Mouse (Mus musculus): ENCODE results near the gene Fgf12.
A peak's percentile ranks its signal among the peaks of the same experiment; 100 is the strongest.

The Fgf12 gene

DNA sequence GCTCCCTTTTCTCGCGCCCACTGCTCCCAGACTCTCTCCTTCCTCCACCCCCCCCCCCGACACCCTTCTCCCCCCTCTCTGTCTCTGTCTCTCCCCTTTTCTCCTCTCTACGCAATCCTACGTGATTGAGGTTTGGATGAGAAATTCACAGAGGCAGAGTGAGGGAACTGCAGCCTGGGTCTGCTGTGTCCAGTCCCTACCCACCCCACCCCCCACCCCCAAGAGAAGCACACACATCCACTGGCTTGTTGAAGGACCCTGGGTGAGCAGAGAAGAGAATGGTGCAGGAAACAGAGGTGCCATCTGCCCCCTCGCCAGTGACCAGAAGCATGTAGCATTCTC lies 305.8 kb downstream of the Fgf12 start:
- no peak for DNase-seq

DNA sequence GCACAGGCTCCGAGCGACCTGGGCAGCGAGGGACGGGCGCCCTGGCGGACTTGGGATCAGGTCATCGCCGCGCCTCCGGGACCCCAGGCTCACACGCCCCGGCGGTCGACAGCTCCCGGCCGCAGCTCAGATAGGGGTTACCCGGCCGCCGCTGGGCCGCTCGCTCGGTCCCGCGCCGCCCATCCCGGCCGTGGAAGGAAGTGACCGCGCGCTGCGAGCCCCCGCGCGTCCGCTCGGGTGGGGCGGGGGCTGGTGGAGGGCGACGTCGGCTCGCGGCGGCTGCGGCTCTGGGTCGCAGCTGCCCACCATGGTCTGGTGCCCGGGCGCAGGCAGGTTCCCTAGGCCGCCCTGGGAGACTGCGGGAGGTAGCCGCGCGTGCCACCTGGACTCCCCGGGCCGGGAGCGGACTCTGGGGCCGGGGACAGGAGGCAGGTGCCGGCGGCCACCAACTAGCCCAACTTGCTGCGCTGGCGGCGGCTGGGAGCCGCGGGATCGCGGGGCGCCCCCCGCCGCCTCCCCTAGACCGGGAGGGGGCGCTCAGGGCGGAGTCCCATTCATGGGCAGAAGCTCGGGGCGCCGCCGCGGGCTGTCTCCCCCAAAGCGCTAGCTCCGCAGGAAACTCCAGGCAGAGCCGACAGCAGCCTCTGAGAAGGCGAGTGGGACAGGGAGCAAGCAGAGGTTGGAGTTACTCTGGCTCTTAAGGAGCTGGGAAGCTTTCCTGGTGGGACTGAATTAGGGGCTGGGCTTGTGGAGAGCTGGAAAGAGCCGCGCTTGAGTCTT lies 306.3 kb downstream of the Fgf12 start:
- DNase-seq = peak; percentile 66

DNA sequence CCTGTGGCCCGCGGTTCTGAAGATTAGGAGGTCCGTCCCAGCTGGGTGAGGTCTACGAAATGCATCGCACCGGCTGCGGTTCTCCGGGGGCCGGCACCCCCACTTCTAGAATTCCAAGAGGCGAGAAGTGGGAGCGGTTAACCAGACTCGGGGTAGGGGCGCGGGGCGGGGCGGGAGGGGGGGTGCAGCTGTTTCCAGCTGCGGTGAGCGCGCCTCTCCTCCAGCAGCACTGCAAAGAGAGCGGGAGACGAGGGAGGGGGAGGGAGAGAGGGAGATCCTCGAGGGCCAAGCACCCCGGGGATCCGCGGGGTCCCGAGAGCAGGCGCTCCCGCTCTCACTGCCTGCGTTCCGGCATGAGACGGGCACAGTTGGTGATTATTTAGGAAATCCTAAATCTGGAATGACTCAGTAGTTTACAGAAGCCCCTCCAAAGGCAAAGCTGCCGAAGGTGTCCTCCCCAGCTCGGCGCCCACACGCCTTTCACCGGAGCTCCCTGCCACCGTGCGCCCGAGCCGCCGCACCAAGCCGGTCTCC lies 307.0 kb downstream of the Fgf12 start:
- DNase-seq = peak; percentile 46

DNA sequence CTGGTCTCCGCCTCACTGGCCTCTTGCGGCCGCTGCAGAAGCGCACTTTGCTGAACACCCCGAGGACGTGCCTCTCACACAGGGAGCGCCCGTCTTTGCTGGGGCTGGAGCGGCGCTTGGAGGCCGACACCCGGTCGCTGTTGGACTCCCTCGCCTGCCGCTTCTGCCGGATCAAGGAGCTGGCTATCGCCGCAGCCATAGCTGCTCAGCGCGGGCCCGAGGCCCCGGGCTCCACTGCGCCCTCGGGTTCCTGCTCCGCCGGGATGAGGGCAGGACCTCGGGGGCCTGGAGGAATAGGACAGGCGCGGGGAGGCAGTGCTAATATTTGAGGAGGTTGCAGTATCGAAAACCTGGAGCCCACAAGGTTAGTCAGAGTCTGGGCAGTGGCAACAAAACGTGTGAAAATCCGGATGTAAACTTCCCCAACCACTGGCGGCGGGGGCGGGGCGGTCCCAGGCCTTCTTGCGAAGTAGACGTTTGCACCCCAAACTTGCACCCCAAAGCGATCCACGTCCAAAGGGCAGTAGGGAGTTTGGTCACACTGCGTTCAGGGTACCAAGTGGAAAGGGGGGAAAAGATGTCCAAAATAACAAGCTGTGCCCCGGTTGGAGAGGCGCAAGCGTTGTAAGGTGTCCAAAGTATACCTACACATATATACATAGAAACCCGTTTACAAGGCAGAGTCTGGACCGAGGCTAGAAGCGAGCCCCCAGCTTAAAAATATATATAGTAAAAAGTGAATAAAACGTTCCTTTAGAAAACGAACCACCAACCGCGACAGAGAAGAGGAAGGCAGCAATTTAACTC lies 307.7 kb downstream of the Fgf12 start:
- peak; percentile 35 for DNase-seq

DNA sequence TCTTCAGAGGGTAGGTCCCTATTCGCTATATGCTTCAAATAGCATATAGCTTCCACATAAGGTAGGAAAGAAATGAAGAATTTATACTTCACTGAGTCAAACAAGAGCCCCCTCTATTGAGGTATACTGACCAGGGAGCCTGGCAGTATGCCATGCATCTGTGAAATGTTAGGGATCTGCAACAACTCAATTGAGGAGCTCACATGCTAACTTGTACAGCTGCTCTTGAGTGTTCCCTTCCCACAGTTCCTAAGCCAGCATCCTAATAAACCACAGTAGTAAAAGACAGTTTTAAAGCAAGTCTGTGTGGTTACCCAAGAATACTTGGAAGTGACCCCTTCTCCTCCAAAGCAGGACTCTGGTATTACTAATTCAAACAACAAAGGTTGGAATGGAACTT lies 331.3 kb downstream of the Fgf12 start:
- DNase-seq = no peak

DNA sequence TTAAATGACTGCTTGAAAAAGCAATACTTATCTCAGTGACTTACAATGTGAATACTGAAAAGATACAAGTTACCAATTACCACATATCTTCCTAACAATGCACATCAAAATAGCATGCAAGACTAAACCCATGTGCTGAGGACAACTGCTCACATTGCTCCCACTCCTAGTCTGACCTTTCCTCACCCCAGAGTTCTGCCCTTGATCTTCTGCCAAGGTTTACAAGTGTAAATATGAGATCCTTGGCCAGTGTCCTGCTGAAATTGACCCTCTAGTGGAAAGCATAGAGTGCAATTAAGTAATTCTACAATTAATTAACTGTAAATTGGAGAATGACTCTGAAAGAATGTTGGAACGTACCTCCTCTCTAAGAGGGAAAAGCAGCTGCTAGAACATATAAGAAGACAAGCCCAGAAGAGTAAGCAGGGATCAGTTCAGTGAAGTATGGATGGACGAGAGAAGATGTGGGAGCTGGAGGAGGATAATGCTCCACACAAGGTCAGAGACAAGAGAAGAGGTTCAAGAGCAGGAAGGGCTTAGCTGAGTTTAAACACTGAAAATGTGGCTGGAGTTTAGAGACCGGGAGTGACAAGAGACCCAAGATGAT lies 333.1 kb downstream of the Fgf12 start:
- no peak for DNase-seq

DNA sequence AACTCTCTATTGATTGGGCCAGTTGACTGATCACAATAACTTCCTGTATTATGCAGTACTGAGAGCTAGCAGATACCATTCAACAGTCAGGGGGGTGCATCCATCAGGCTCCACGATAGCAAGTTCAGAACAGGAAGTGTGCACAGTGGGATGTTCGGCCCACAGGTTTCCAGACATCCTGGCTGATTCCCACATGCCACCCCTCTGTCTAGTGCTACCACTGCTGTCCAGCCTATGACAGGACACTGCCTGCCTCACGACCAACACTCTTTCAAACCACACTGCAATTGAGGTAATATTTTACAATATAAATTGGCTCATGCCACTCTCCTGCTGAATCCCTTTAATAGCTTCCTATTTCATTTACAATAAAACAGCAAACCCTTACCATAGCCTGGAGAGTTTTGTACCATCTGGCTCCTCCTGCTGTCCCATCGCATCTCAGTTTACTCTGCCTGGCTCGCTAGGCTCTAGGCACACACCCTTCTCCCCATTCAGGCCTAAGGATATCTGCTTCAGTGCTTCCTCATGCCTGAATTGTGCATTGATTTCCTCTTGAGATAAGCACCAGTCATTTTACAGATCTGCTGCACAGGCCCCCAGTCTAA lies 341.6 kb downstream of the Fgf12 start:
- DNase-seq = no peak

DNA sequence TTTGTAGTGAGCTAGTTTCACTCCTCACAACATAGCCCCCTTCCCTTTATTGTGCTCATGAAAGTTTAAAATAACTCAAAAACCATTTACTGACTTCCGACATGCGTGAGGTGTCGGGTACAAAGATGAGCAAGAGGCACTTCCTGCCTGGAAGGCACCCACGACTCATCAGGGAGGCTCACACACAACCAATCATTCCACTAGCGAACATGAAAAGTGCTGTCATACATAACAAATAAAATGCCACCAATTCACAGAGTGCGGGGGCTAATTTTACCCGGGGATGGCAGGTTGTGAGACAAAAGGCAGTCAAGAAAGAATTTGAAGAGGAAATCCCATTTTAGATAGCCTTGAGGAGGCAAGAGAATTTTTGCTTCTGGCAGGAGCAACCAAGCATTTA lies 344.6 kb downstream of the Fgf12 start:
- DNase-seq = no peak

DNA sequence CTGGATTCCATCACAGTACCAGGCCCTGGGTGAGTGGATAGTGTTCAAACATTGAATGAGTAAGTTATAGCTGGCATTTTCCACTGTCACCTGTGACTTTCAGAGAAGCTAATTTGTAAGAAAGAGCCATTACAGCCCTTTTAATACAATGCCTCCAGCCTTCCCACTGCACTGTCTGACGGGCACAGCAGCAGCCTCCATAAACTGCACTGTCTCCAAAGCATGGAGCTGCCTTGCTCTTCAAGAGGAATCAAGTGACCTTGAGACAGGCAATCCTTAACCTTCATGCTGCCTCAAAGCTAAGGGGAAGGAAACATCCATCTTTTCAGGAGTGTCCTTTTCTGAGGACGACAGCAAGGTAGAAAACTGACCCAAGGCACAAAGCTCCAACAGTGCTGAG lies 345.0 kb downstream of the Fgf12 start:
- no peak for DNase-seq

DNA sequence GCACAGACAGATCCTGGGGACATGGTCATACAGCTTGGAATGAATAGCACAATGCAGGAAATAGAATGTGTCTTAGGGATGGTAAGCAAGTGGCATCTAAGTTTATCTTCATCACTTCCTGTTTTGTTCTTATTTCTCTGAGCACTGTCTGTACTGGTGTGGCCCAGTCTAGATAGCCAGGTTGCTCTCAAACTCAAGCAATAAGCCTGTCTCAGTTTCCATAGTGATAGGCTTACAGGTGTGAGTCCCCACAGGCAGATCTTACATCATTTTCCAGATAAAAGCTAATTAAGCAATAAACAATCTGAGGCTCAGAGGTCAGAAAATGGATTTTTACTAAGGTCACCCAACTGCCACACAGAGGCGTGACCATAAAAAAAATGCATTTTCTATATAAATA lies 348.7 kb downstream of the Fgf12 start:
- DNase-seq = no peak

DNA sequence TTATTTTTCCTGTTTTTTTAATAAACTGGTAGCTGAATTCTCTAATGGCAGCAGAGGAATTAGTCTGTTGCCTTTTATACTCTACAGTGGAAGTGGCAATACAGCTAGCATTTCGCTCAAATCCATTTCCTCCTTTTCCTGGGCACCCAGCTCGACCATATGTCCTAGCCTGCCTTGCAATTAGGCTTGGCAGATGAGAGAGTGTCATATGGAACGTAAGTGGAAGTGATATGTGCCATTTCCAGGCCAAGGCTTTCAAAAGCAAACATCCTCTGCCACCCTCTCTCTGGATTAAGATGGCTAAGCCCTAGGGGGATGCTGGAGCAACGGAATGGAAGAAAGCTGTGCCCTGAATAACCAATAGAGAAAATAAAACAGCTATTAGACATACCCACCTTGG lies 350.2 kb downstream of the Fgf12 start:
- no peak for DNase-seq

DNA sequence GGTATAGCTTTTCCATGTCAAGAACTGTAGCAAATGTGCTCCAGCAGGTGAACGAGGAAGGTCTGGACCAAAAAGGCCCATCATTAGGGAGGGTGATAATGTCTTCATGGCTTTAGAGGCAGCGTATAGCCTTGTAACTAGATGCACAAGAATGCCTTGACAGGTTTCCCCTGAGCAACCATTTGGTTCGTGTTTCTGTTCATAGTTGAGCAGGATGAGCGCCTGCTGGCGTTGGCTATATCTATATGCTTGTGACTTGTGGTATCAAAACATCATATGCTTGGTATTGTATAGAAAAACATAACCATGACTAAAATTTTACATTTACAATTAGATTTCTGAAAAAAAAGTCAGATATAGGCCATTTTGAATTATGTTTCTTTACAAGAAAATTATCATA lies 361.6 kb downstream of the Fgf12 start:
- DNase-seq = no peak

DNA sequence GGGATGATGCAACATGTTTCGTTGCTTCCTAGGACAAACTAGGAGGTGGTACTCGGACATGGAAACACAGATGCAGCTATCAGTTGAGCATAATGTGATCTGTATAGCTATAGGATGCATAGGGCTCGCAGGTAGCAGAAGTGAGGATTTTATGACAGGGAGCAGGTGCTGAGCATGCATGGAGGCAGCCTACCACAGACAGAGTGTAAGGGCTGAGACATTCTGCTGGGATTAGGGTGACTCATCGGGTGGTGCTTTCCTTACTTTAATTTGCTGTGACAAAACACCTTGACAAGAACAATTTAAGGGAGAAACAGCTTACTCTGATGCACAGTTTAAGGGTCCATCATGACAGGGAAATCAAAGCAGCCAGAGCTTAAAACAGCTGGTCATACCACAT lies 363.8 kb downstream of the Fgf12 start:
- no peak for DNase-seq

DNA sequence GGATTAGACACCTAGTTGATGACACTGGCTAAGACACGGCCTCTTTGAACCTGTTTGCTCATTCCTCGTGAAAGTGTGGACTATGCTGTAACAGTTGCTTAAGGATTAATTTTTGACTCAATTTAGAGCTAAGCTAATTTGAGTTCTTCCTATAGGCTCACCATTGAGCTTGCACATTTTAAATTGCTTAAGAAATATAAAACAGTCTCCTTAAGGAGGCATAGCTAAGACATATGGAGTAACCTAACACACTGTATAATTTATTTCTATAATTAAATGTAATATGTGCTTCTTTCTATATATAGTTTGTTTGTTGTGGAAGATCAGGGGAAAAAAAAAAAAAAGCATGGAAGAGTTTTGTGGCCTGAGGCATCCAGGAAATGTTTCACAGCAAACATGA lies 378.1 kb downstream of the Fgf12 start:
- no peak for DNase-seq

DNA sequence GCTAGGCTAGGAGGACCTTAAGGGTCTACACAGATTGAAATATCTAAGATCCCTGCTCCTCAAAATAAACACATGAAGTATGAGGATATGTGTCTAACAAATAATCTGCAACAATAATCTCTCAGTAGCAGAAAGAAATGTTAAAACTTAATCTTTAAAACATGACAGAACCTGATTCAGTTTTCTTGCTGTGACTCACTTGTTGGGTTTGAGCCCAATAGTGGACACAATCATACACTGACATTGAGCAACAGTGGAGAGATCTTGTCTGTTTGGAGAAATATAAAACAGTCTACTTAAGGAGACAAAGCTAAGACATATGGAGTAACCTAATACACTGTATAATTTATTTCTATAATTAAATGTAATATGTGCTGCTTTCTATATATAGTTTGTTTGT lies 379.6 kb downstream of the Fgf12 start:
- DNase-seq = no peak

DNA sequence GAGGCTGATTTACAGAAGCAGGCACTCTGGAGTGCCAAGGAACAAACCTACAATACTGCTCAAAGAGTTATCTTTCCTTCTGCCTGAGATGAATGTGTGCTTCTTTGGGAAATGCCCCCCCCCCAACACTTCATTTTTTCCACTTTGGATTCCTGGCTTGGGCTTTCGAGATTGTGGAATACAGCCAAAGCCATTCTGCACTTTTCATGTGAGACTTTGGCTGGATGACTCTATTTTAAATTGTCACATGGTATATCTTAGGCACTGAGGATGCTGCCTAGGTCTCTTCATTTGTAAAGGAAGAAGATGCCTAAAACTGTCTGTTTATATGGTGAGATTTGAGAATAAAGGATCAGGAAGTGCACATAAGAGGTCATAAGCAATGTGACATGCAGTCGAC lies 402.2 kb downstream of the Fgf12 start:
- no peak for DNase-seq

DNA sequence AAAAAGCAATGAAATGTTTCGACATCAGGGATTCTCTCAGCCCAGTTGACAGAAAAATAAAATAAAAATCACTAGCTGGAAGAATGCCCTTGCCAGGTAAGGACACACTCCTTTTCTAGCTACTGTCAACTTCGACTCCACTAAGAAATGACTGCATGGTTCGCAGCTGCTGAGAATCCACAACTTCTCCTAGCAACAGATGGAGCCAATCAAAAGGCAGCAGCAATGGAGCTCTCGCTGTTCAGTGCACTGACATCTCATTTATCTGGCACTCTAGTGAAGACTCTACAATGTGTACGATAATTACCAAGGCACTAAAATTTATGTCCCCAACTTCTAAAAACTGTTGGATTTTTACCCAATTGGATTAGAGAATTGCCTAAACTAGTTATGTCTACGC lies 407.5 kb downstream of the Fgf12 start:
- DNase-seq = no peak

DNA sequence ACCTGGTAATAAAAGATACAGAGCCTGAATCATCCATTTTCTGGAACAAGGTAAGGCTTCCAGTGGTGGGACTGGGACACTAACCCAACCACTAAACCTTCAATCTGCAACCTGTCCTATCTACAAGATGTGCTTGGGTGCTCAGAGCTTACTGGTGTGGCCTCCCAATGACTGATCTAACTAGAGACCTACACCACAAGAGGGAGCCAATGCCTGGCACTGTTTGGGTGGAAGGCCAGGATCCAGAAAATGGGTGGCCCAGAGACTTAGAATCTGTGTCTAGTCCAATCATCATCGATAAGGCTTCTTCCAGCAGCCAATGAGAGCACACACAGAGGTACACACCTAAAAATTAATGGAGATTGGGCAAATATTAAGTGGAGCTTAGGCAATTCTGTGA lies 414.9 kb downstream of the Fgf12 start:
- DNase-seq = no peak

DNA sequence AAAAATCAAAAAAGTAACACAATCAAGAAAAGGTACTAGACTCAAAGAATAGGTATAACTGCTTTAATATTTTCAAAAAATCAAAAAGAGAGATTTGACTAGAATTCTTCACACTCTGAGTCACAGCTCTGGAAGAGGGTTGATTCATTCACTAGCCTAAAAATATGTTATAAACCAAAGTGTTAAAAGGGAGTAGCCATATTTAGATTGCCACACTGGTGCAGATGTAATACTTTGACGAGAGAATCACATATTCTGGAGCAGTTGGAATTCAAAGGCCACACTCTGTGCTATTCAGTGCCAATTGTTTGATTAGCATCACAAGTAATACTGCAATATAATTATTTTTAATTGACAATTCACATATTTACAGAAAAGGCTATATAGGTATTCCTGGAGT lies 416.2 kb downstream of the Fgf12 start:
- no peak for DNase-seq

DNA sequence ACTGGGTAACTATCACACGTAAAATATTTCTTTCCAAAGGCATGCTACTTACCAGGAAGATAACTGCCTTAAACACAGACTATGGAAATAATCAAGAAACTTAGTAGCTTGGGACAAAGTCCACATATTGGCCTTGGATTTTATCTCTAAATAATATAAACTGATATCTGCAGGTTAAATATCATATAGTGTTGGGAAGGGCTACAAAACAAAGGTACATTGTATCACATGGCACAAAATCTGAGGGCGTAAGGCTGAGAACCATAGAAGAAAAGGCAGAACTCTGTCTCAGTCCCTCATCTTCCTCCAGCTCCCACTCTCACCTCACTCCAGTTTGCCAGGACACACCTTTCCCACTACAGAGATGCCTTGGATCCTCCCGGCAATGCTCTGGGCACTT lies 417.8 kb downstream of the Fgf12 start:
- DNase-seq = no peak

DNA sequence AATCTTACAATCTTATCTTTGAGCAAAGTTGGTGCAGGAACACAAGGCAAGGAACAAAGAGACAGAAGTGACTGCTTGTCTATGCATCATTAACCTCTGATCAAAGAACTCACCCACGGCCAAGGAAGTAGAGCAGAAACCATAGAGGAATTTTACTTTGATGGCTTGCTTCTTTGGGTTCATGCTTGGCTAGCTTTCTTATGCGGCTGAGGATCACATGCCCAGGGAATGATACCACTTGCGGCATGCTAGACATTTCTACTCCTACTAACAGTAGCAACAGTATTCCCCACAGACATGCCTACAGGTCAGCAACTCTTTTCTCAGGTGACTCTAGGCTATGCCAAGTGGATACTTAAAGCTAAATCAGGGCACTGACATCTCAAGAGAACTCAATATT lies 429.3 kb downstream of the Fgf12 start:
- DNase-seq = no peak

DNA sequence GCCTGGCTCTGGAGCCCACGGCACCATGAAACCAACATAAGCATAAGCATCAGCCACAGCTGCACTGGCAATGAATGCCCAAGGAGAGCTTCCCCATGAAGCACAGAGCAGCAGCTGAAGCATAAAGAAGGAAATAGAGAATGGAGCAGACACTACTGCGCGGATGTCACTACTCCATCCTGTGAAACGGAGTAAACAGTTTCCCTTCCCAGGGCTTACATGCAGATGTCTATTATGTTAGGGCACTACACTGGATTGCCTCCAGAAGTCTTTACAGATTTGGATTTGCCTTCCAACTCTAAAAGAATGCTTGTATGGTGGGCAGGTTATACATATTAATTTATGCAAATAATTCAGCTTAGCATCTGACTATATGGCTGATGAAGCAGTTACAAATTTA lies 441.2 kb downstream of the Fgf12 start:
- no peak for DNase-seq

DNA sequence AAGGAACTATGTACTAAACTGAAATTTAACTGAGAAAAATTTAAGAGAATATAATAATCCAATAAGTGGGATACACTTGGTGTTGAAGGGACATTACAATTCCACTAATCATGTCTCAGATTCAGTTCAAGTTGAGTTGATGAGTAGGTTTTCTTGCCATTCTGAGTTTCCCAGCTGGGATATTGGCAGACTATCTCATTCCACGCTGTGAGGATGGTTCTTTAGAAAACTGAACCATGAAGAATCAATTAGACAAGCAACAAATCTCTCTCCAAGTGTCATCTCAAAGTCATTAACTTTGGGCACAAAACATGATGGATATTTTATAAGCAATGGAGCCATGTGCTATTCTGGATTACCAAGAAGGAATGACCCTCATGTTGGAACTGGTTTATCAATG lies 449.0 kb downstream of the Fgf12 start:
- DNase-seq = no peak
